Mouse (Mus musculus): ENCODE data around the gene Arhgef26.

GRCm38 (mm10) chr3:62404477-62405246 is 66.5 kb downstream of the Arhgef26 start:
- TF ChIP-seq POLR2A (IDR thresholded peaks at IDR 0.05; ENCODE audit: control insufficient read depth, extremely low read depth, insufficient read depth, low read length, poor library complexity) (no peak), CTCF (IDR thresholded peaks at IDR 0.05; ENCODE audit: borderline replicate concordance, control insufficient read depth, extremely low read depth, insufficient read depth, low read length, poor library complexity) (no peak)
